Comparison of ENCODE assay signal across 11 mouse cellular contexts in the genomic region with DNA sequence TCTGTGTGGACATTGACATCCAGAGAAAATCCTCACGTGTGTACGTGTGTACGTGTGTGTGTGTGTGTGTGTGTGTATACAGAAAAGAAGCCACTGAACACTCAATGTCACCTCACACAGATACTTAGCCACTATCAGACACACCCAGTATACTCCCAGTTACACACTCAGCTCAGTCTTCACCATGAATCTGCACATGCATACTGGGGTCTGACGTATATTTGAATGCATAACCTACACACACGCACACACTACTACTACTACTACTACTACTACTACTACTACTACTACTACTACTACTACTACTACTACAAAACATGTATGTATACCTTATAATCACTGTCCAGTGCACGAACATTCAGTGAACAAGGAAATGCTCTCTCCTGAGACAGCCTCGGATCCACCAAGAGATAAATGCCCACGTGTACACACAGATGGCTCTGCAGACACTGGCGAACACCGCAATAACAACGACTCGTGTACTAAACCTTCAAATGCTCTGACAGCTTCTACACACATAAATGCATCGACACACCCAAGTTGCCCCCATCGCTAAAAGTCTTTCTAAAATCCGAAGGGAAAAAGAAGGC. TPM values are rescaled to one million over a fixed set of nuclear protein-coding genes. Genes with fewer than 3 reads are reported as not detected.
DNase-seq lines count a peak whose midpoint lies in the region; ATAC-seq lines count a peak whose summit lies in the region.
"Had no signal": no experiment of that assay in that cellular context is flagged by ENCODE, and none has a peak within 500 bp of the region (broad histone marks: within the 10 kb centered on the region; RNA-seq: fewer than 3 reads in every experiment).

No protein-coding gene starts in this region.

- no peak overlapping the region for H3K9ac ChIP-seq in liver, embryonic 11.5 days (ENCODE audit: low read depth, low read length)
- peak overlapping the region; percentile 33; the same call in 1 of the 2 replicates for H3K9ac ChIP-seq in forebrain, embryonic 12.5 days
- no peak overlapping the region for H3K9ac ChIP-seq in intestine, embryonic 15.5 days
- H3K9ac ChIP-seq in neural tube, embryonic 13.5 days, result peak overlapping the region; percentile 65

- peaks cover 6% of the 10 kb centered on the region; the same call in 1 of the 2 replicates for H3K27me3 ChIP-seq in liver, embryonic 11.5 days (replicated peaks; ENCODE audit: control insufficient read depth, insufficient read depth, low read length)
- peaks cover 18% of the 10 kb centered on the region for H3K27me3 ChIP-seq in forebrain, embryonic 12.5 days
- no peaks in the 10 kb centered on the region for H3K27me3 ChIP-seq in intestine, embryonic 15.5 days (replicated peaks)
- 0 out of 2 replicates have a peak, but pooled peaks cover 6% of the 10 kb centered on the region for H3K27me3 ChIP-seq in neural tube, embryonic 13.5 days

- no peak for DNase-seq in liver, embryonic 11.5 days (ENCODE audit: low spot score)
- no peak for DNase-seq in liver
- no peak for DNase-seq in thymus, postnatal 36 days
- DNase-seq in right cerebral cortex, postnatal 4 days, result no peak
- DNase-seq in layer of hippocampus, adult 9-11 months, result no peak
- DNase-seq: cerebellum, postnatal 36 days; thymus, postnatal 25 days had no signal

- no peaks in the 10 kb centered on the region for H3K9me3 ChIP-seq in liver, embryonic 11.5 days (ENCODE audit: control insufficient read depth, low read length)
- H3K9me3 ChIP-seq in forebrain, embryonic 12.5 days, result no peaks in the 10 kb centered on the region
- H3K9me3 ChIP-seq in intestine, embryonic 15.5 days, result no peaks in the 10 kb centered on the region
- H3K9me3 ChIP-seq in neural tube, embryonic 13.5 days, result no peaks in the 10 kb centered on the region

- H3K4me3 ChIP-seq in liver, embryonic 11.5 days (ENCODE audit: low read depth, low read length), result no peak overlapping the region
- H3K4me3 ChIP-seq in forebrain, embryonic 12.5 days (replicated peaks), result peak overlapping the region; percentile 35
- peak overlapping the region; percentile 37 for H3K4me3 ChIP-seq in intestine, embryonic 15.5 days (replicated peaks)
- H3K4me3 ChIP-seq in neural tube, embryonic 13.5 days, result peak overlapping the region; percentile 36

- H3K27ac ChIP-seq in liver, embryonic 11.5 days (ENCODE audit: low read depth, low read length), result no peak overlapping the region
- H3K27ac ChIP-seq in forebrain, embryonic 12.5 days, result no peak overlapping the region
- H3K27ac ChIP-seq in intestine, embryonic 15.5 days, result no peak overlapping the region
- 0 out of 2 replicates have a peak overlapping the region, but pooled peaks have one; percentile 18 for H3K27ac ChIP-seq in neural tube, embryonic 13.5 days (replicated peaks)

- no peaks in the 10 kb centered on the region for H3K36me3 ChIP-seq in liver, embryonic 11.5 days (ENCODE audit: control insufficient read depth, insufficient read depth, low read length)
- no peaks in the 10 kb centered on the region for H3K36me3 ChIP-seq in forebrain, embryonic 12.5 days (replicated peaks)
- H3K36me3 ChIP-seq in intestine, embryonic 15.5 days, result no peaks in the 10 kb centered on the region
- no peaks in the 10 kb centered on the region for H3K36me3 ChIP-seq in neural tube, embryonic 13.5 days

- no peak for ATAC-seq in liver, embryonic 11.5 days (replicated peaks; ENCODE audit: low FRiP score)
- no peak for ATAC-seq in forebrain, embryonic 12.5 days (ENCODE audit: low FRiP score)
- peak; percentile 52; the same call in 1 of the 2 replicates for ATAC-seq in intestine, embryonic 15.5 days
- ATAC-seq in neural tube, embryonic 13.5 days (ENCODE audit: low read depth), result 0 out of 2 replicates have a peak, but pooled peaks have one; percentile 54
- ATAC-seq: Patski had no signal

- peaks cover 9% of the 10 kb centered on the region; the same call in 1 of the 2 replicates for H3K4me1 ChIP-seq in liver, embryonic 11.5 days (replicated peaks; ENCODE audit: control insufficient read depth, insufficient read depth, low read length)
- peaks cover 10% of the 10 kb centered on the region for H3K4me1 ChIP-seq in forebrain, embryonic 12.5 days
- peaks cover 13% of the 10 kb centered on the region for H3K4me1 ChIP-seq in intestine, embryonic 15.5 days (replicated peaks)
- H3K4me1 ChIP-seq in neural tube, embryonic 13.5 days (replicated peaks), result peaks cover 12% of the 10 kb centered on the region; the same call in 1 of the 2 replicates

- 52% methylated on average over 15 of the region's 15 CpGs for WGBS in liver, embryonic 11.5 days
- 59% methylated on average over 15 of the region's 15 CpGs for WGBS in forebrain, embryonic 12.5 days
- WGBS in intestine, embryonic 15.5 days, result 46% methylated on average over 15 of the region's 15 CpGs
- 49% methylated on average over 15 of the region's 15 CpGs for WGBS in neural tube, embryonic 13.5 days

- H3K4me2 ChIP-seq in liver, embryonic 11.5 days, result peak overlapping the region; percentile 63
- peak overlapping the region; percentile 64 for H3K4me2 ChIP-seq in forebrain, embryonic 12.5 days
- H3K4me2 ChIP-seq in intestine, embryonic 15.5 days (replicated peaks), result peak overlapping the region; percentile 86
- H3K4me2 ChIP-seq in neural tube, embryonic 13.5 days, result peak overlapping the region; percentile 65

RNA-seq across cellular contexts. Expression of gene C1qtnf2, which starts 0.3 kb away (rescaled TPM):
- 0.82 and 1.8 TPM in 2 replicates for polyA plus RNA-seq in liver, embryonic 11.5 days (2014; fragmentation: Nextera tagmentation; extraction: Ambion mirVana)
- 1.7 and 2.1 TPM in 2 replicates for polyA plus RNA-seq in forebrain, embryonic 12.5 days (2016; fragmentation: Nextera tagmentation; extraction: Ambion mirVana)
- 6.3 and 6.6 TPM in 2 replicates for polyA plus RNA-seq in intestine, embryonic 15.5 days (2015; fragmentation: Nextera tagmentation; extraction: Ambion mirVana)
- 12.5 and 12.8 TPM in 2 replicates for polyA plus RNA-seq in neural tube, embryonic 13.5 days (2015; fragmentation: Nextera tagmentation; extraction: Ambion mirVana)
- polyA plus RNA-seq: Patski had no signal

RNA-seq across cellular contexts. Expression of gene Slu7, which starts 40.2 kb away (rescaled TPM):
- 43.9 and 48.9 TPM in 2 replicates for polyA plus RNA-seq in liver, embryonic 11.5 days (2014; fragmentation: Nextera tagmentation; extraction: Ambion mirVana)
- polyA plus RNA-seq in forebrain, embryonic 12.5 days (2016; fragmentation: Nextera tagmentation; extraction: Ambion mirVana), result 62.8 and 66.9 TPM in 2 replicates
- 44.1 and 48.0 TPM in 2 replicates for polyA plus RNA-seq in intestine, embryonic 15.5 days (2015; fragmentation: Nextera tagmentation; extraction: Ambion mirVana)
- polyA plus RNA-seq in neural tube, embryonic 13.5 days (2015; fragmentation: Nextera tagmentation; extraction: Ambion mirVana), result 66.8 and 68.2 TPM in 2 replicates

RNA-seq across cellular contexts. Expression of gene Pttg1, which starts 47.7 kb away (rescaled TPM):
- 71.2 and 82.3 TPM in 2 replicates for polyA plus RNA-seq in liver, embryonic 11.5 days (2014; fragmentation: Nextera tagmentation; extraction: Ambion mirVana)
- 55.8 and 62.5 TPM in 2 replicates for polyA plus RNA-seq in forebrain, embryonic 12.5 days (2016; fragmentation: Nextera tagmentation; extraction: Ambion mirVana)
- 64.5 and 68.6 TPM in 2 replicates for polyA plus RNA-seq in intestine, embryonic 15.5 days (2015; fragmentation: Nextera tagmentation; extraction: Ambion mirVana)
- 51.6 and 56.1 TPM in 2 replicates for polyA plus RNA-seq in neural tube, embryonic 13.5 days (2015; fragmentation: Nextera tagmentation; extraction: Ambion mirVana)

RNA-seq across cellular contexts. Expression of gene Ccnjl, which starts 54.9 kb away (rescaled TPM):
- polyA plus RNA-seq in liver, embryonic 11.5 days (2014; fragmentation: Nextera tagmentation; extraction: Ambion mirVana), result 11.8 and 12.7 TPM in 2 replicates
- 20.6 and 22.1 TPM in 2 replicates for polyA plus RNA-seq in forebrain, embryonic 12.5 days (2016; fragmentation: Nextera tagmentation; extraction: Ambion mirVana)
- 15.9 and 16.6 TPM in 2 replicates for polyA plus RNA-seq in intestine, embryonic 15.5 days (2015; fragmentation: Nextera tagmentation; extraction: Ambion mirVana)
- 20.9 and 26.7 TPM in 2 replicates for polyA plus RNA-seq in neural tube, embryonic 13.5 days (2015; fragmentation: Nextera tagmentation; extraction: Ambion mirVana)

Comparison
In these comparisons a context has a peak if more than half of its experiments do, and no peak if none do; other contexts are left out.
1. ATAC-seq: peak in intestine, embryonic 15.5 days (single experiment) and neural tube, embryonic 13.5 days (single experiment); none in liver, embryonic 11.5 days (single experiment) and forebrain, embryonic 12.5 days (single experiment).
2. H3K9ac ChIP-seq: peak in forebrain, embryonic 12.5 days (single experiment) and neural tube, embryonic 13.5 days (single experiment); none in liver, embryonic 11.5 days (single experiment) and intestine, embryonic 15.5 days (single experiment).
3. Peak in every context shown above with its lines, with median percentiles within 50 percentile points of each other: H3K4me2 ChIP-seq.